Mouse (Mus musculus): ENCODE results near the gene Garnl3.

DNA sequence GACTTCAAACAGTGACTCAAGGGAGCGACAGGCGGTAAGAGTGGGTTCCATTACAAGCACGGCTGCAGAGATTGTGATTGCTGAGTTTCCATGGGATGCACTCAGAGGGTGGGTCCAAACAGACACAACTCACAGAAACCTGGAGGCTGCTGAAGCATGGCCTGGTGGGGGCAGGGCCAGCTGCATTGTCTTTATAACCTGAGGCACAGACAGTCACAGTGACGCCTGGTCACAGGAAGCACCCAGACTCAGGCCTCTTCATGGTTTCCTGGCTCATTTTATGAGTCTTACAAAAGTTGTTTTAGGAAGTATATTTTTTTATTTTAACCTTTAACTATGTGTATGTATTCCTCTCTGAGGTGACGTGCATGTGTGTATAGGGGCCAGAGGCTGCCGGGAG is 38.0 kb upstream of the Garnl3 start:
- no peak for TF ChIP-seq CTCF (conservative IDR thresholded peaks at IDR 0.05; ENCODE audit: insufficient read depth, insufficient read length, low read depth, low read length)
- no peak for TF ChIP-seq POLR2A (IDR thresholded peaks at IDR 0.05; ENCODE audit: low read depth, low read length)
